13 mouse cellular contexts compared by ENCODE assay signal in genomic region chr17:12162824-12163223, GRCm38 (mm10). TPM values are rescaled to one million over a fixed set of nuclear protein-coding genes. Genes with fewer than 3 reads are reported as not detected.
DNase-seq lines count a peak whose midpoint lies in the region; ATAC-seq and TF ChIP-seq lines count a peak whose summit lies in the region.
"Had no signal": no experiment of that assay in that cellular context is flagged by ENCODE, and none has a peak within 500 bp of the region (broad histone marks: within the 10 kb centered on the region; RNA-seq: fewer than 3 reads in every experiment).

No protein-coding gene starts in this region.

- no peak for DNase-seq in heart, postnatal 36 days
- no peak for DNase-seq in liver, postnatal 0 days
- no peak for DNase-seq in left cerebral cortex, postnatal 4 days
- no peak for DNase-seq in ovary, postnatal 36 days (ENCODE audit: low spot score)
- DNase-seq: adrenal gland, postnatal 14 days; cerebellum, adult 9-11 months; right cerebral cortex, adult 18-20 months had no signal

- WGBS in heart, embryonic 12.5 days, result 84% methylated on average over 4 of the region's 4 CpGs
- 81% methylated on average over 4 of the region's 4 CpGs for WGBS in liver, embryonic 12.5 days (ENCODE audit: insufficient replicate concordance)
- 78% methylated on average over 4 of the region's 4 CpGs for WGBS in liver, postnatal 0 days (ENCODE audit: insufficient replicate concordance)
- 79% methylated on average over 4 of the region's 4 CpGs for WGBS in bone marrow, adult 2 months
- WGBS in liver, embryonic 15.5 days (ENCODE audit: insufficient replicate concordance), result 75% methylated on average over 4 of the region's 4 CpGs

- H3K27me3 ChIP-seq in heart, embryonic 12.5 days (replicated peaks), result no peaks in the 10 kb centered on the region
- no peaks in the 10 kb centered on the region for H3K27me3 ChIP-seq in liver, embryonic 12.5 days (replicated peaks)
- no peaks in the 10 kb centered on the region for H3K27me3 ChIP-seq in liver, postnatal 0 days (ENCODE audit: insufficient read depth, low read length)
- H3K27me3 ChIP-seq in liver, embryonic 15.5 days, result no peaks in the 10 kb centered on the region
- H3K27me3 ChIP-seq: intestine, embryonic 15.5 days had no signal

- intact Hi-C loops in heart, postnatal 36 days (cut with DNase I), result no loop called here
- intact Hi-C loops in left cerebral cortex, postnatal 4 days (cut with DNase I), result no loop called here

- TF ChIP-seq EP300 in liver, postnatal 0 days (IDR thresholded peaks at IDR 0.05; ENCODE audit: low read depth), result no peak

- no peak overlapping the region for H3K9ac ChIP-seq in heart, embryonic 12.5 days
- no peak overlapping the region for H3K9ac ChIP-seq in liver, embryonic 12.5 days
- no peak overlapping the region for H3K9ac ChIP-seq in liver, postnatal 0 days (replicated peaks)
- H3K9ac ChIP-seq in liver, embryonic 15.5 days, result no peak overlapping the region
- H3K9ac ChIP-seq: intestine, embryonic 15.5 days had no signal

- H3K27ac ChIP-seq in heart, embryonic 12.5 days (ENCODE audit: poor library complexity, severe bottlenecking), result 0 out of 2 replicates have a peak overlapping the region, but pooled peaks have one; percentile 48
- peak overlapping the region; percentile 62; the same call in 1 of the 2 replicates for H3K27ac ChIP-seq in liver, embryonic 12.5 days
- H3K27ac ChIP-seq in liver, postnatal 0 days (ENCODE audit: low read depth), result no peak overlapping the region
- H3K27ac ChIP-seq in bone marrow, adult 2 months (ENCODE audit: control insufficient read depth, insufficient read depth, low read depth, low read length, poor library complexity), result 0 out of 2 replicates have a peak overlapping the region, but pooled peaks have one; percentile 22
- H3K27ac ChIP-seq in liver, embryonic 15.5 days (replicated peaks), result 0 out of 2 replicates have a peak overlapping the region, but pooled peaks have one; percentile 5
- H3K27ac ChIP-seq: intestine, embryonic 15.5 days had no signal

- no peak overlapping the region for H3K4me3 ChIP-seq in heart, embryonic 12.5 days
- H3K4me3 ChIP-seq in liver, embryonic 12.5 days, result no peak overlapping the region
- no peak overlapping the region for H3K4me3 ChIP-seq in liver, postnatal 0 days (ENCODE audit: low read depth, low read length)
- no peak overlapping the region for H3K4me3 ChIP-seq in bone marrow, adult 2 months (replicated peaks; ENCODE audit: control insufficient read depth, low read depth, low read length)
- no peak overlapping the region for H3K4me3 ChIP-seq in liver, embryonic 15.5 days (replicated peaks)
- H3K4me3 ChIP-seq: intestine, embryonic 15.5 days had no signal

- no peak for TF ChIP-seq POLR2A in bone marrow, adult 2 months (IDR thresholded peaks at IDR 0.05; ENCODE audit: borderline replicate concordance, control insufficient read depth, low read depth, low read length)

- peaks cover 7% of the 10 kb centered on the region; the same call in 1 of the 2 replicates for H3K36me3 ChIP-seq in heart, embryonic 12.5 days
- peaks cover 75% of the 10 kb centered on the region for H3K36me3 ChIP-seq in liver, embryonic 12.5 days
- no peaks in the 10 kb centered on the region; the same call in 1 of the 2 replicates for H3K36me3 ChIP-seq in liver, postnatal 0 days (replicated peaks; ENCODE audit: insufficient read depth, low read length)
- H3K36me3 ChIP-seq in liver, embryonic 15.5 days (replicated peaks), result peaks cover 53% of the 10 kb centered on the region
- H3K36me3 ChIP-seq: intestine, embryonic 15.5 days had no signal

- no peaks in the 10 kb centered on the region for H3K9me3 ChIP-seq in heart, embryonic 12.5 days (replicated peaks)
- no peaks in the 10 kb centered on the region for H3K9me3 ChIP-seq in liver, embryonic 12.5 days (replicated peaks)
- H3K9me3 ChIP-seq in liver, postnatal 0 days (ENCODE audit: low read length), result no peaks in the 10 kb centered on the region
- no peaks in the 10 kb centered on the region for H3K9me3 ChIP-seq in liver, embryonic 15.5 days (replicated peaks)
- H3K9me3 ChIP-seq: G1E; intestine, embryonic 15.5 days had no signal

- H3K4me2 ChIP-seq in heart, embryonic 12.5 days, result no peak overlapping the region
- H3K4me2 ChIP-seq in liver, embryonic 12.5 days, result no peak overlapping the region
- no peak overlapping the region for H3K4me2 ChIP-seq in liver, postnatal 0 days (ENCODE audit: low read depth, low read length)
- no peak overlapping the region for H3K4me2 ChIP-seq in liver, embryonic 15.5 days
- H3K4me2 ChIP-seq: intestine, embryonic 15.5 days had no signal

- no peak for TF ChIP-seq CTCF in liver, postnatal 0 days (IDR thresholded peaks at IDR 0.05; ENCODE audit: low read depth)
- TF ChIP-seq CTCF in bone marrow, adult 2 months (IDR thresholded peaks at IDR 0.05; ENCODE audit: control insufficient read depth, insufficient read depth, low read length), result no peak

- ATAC-seq in heart, embryonic 12.5 days (ENCODE audit: insufficient number of reproducible peaks, low FRiP score), result no peak
- no peak for ATAC-seq in liver, embryonic 12.5 days
- ATAC-seq in liver, postnatal 0 days, result no peak
- ATAC-seq in liver, embryonic 15.5 days (ENCODE audit: insufficient read depth), result no peak

- H3K4me1 ChIP-seq in heart, embryonic 12.5 days (replicated peaks), result peaks cover 14% of the 10 kb centered on the region
- H3K4me1 ChIP-seq in liver, embryonic 12.5 days, result peaks cover 63% of the 10 kb centered on the region
- H3K4me1 ChIP-seq in liver, postnatal 0 days (ENCODE audit: insufficient read depth), result peaks cover 29% of the 10 kb centered on the region
- peaks cover 10% of the 10 kb centered on the region for H3K4me1 ChIP-seq in bone marrow, adult 2 months (ENCODE audit: control insufficient read depth, insufficient read depth, low read length)
- peaks cover 60% of the 10 kb centered on the region for H3K4me1 ChIP-seq in liver, embryonic 15.5 days (replicated peaks)

RNA-seq across cellular contexts. Expression of gene Agpat4, which starts 44.3 kb away (rescaled TPM):
- polyA plus RNA-seq in heart, embryonic 12.5 days (2016; fragmentation: Nextera tagmentation; extraction: Ambion mirVana), result 20.3 and 21.1 TPM in 2 replicates
- 1 to 10 TPM; 3.8 to 5.1 TPM for total RNA-seq in heart, postnatal 36 days (2021)
- polyA plus RNA-seq in liver, embryonic 12.5 days (2016; fragmentation: Nextera tagmentation; extraction: Ambion mirVana), result 31.6 and 35.2 TPM in 2 replicates
- 9.3 and 10.2 TPM in 2 replicates for polyA plus RNA-seq in liver, postnatal 0 days (2015; fragmentation: Nextera tagmentation; extraction: Ambion mirVana)
- 30.2 and 30.3 TPM in 2 replicates for polyA plus RNA-seq in bone marrow, adult 2 months (2011; ENCODE audit: insufficient read depth, insufficient read length, low replicate concordance, missing spikeins)
- polyA plus RNA-seq in liver, embryonic 15.5 days (2015; fragmentation: Nextera tagmentation; extraction: Ambion mirVana), result 25.7 and 25.8 TPM in 2 replicates
- total RNA-seq in left cerebral cortex, postnatal 4 days (2021), result 10 to 100 TPM; 52.7 to 58.4 TPM
